Comparison of ENCODE assay signal across 8 mouse cellular contexts in the genomic region with DNA sequence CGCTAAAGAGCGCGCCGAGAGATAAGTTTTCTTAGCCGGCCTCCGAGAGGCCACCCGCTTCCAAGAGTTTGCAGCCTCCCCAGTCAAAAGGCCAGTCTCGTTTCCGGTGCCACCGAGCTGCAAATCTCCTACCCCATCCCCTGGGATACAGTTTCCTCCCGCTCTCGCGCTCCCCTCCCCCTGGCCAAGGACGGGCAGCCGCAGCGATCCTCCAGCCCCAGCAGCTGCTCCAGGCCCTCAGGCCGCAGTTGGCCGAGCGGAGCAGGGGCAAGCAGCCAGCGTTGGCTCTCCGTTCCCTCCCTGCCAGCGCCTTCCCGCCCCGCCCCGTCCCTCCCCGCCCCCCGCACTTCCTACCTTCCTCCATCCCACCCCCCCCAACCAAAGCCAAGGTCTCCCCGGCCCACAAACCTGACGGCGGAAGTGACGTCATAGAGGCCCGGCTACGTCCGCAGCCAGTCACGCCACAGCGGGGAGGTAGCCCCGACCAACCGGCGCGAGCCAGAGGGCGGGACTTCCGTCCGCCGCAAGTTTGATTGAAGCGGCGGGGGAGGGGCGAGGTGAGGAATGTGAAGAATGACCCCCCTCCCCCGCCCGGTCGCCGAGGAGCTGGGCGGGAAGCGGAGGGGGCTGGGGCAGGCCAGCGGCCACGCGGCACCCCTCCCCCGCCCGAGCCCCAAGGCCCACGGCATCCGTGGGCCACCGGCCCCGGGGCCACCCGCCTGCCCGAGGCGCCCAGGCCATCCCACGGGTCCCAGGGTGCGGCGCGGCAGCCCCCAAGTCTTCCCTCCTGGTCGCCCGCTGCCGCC. TPM values are rescaled to one million over a fixed set of nuclear protein-coding genes. Genes with fewer than 3 reads are reported as not detected.
DNase-seq lines count a peak whose midpoint lies in the region; ATAC-seq and TF ChIP-seq lines count a peak whose summit lies in the region.

No protein-coding gene starts in this region.

- 1% methylated on average over 64 of the region's 72 CpGs for WGBS in cerebellum, adult 2 months
- WGBS in forebrain, postnatal 0 days, result 1% methylated on average over 50 of the region's 72 CpGs
- under 1% methylated on average over 60 of the region's 72 CpGs for WGBS in lung, embryonic 15.5 days

- H3K27ac ChIP-seq in MEL (ENCODE audit: control insufficient read depth, low read depth, low read length), result peak overlapping the region; percentile 96
- H3K27ac ChIP-seq in cerebellum, adult 2 months (ENCODE audit: insufficient read depth, low read length), result peak overlapping the region; percentile 97
- H3K27ac ChIP-seq in forebrain, postnatal 0 days (ENCODE audit: low read depth, low read length), result peak overlapping the region; percentile 100
- peak overlapping the region; percentile 99 for H3K27ac ChIP-seq in lung, embryonic 15.5 days

- TF ChIP-seq POLR2A in MEL (IDR thresholded peaks at IDR 0.05; ENCODE audit: control insufficient read depth in 1 of 2, insufficient read depth in 1 of 2, low read depth in 1 of 2, low read length in 2 of 2, poor library complexity in 1 of 2), result peak in 1 of 2 experiments; percentile 31; a peak in 2 of 4 replicates
- no peak for TF ChIP-seq POLR2A in cerebellum, adult 2 months (IDR thresholded peaks at IDR 0.05; ENCODE audit: borderline replicate concordance, insufficient read depth, low read length)

- peak overlapping the region; percentile 86 to 91 for H3K4me3 ChIP-seq in MEL (ENCODE audit: control insufficient read depth in 1 of 2, insufficient read depth in 1 of 2, low read depth in 2 of 2, low read length in 2 of 2)
- H3K4me3 ChIP-seq in cerebellum, adult 2 months (replicated peaks; ENCODE audit: insufficient read depth, low read depth, low read length), result peak overlapping the region; percentile 91
- H3K4me3 ChIP-seq in forebrain, postnatal 0 days (ENCODE audit: low read depth, low read length), result peak overlapping the region; percentile 100
- H3K4me3 ChIP-seq in lung, embryonic 15.5 days, result peak overlapping the region; percentile 76

- H3K4me2 ChIP-seq in forebrain, postnatal 0 days (ENCODE audit: low read depth), result peak overlapping the region; percentile 72
- H3K4me2 ChIP-seq in lung, embryonic 15.5 days, result peak overlapping the region; percentile 67

- peak overlapping the region; percentile 99 for H3K9ac ChIP-seq in MEL (ENCODE audit: control insufficient read depth, low read depth, low read length, poor library complexity, severe bottlenecking)
- H3K9ac ChIP-seq in forebrain, postnatal 0 days, result peak overlapping the region; percentile 99
- H3K9ac ChIP-seq in lung, embryonic 15.5 days, result peak overlapping the region; percentile 97

- H3K9me3 ChIP-seq in MEL (replicated peaks; ENCODE audit: insufficient read depth, low read length), result no peaks in the 10 kb centered on the region
- H3K9me3 ChIP-seq in forebrain, postnatal 0 days (ENCODE audit: low read length), result no peaks in the 10 kb centered on the region
- no peaks in the 10 kb centered on the region for H3K9me3 ChIP-seq in lung, embryonic 15.5 days

- peak; percentile 82 for ATAC-seq in forebrain, postnatal 0 days
- peak; percentile 90 for ATAC-seq in lung, embryonic 15.5 days (ENCODE audit: borderline replicate concordance, extremely low read depth, low FRiP score, low TSS enrichment)

- H3K36me3 ChIP-seq in MEL (ENCODE audit: control insufficient read depth in 1 of 2, insufficient read depth in 2 of 2, low read length in 2 of 2), result peaks cover 0 to 52% of the 10 kb centered on the region in 2 experiments; a peak in 3 of 4 replicates
- H3K36me3 ChIP-seq in forebrain, postnatal 0 days (ENCODE audit: insufficient read depth), result no peaks in the 10 kb centered on the region
- no peaks in the 10 kb centered on the region for H3K36me3 ChIP-seq in lung, embryonic 15.5 days

- peak; percentile 99 for DNase-seq in MEL (ENCODE audit: low read depth, low spot score)
- DNase-seq in cerebellum, adult 2 months, result peak; percentile 97 to 99
- peak; percentile 99 for DNase-seq in forebrain, postnatal 0 days
- peak; percentile 99 for DNase-seq in heart, postnatal 4 days
- peak; percentile 94 to 95 for DNase-seq in layer of hippocampus, adult 8-10 months (ENCODE audit: low spot score in 2 of 2)
- peak; percentile 98 for DNase-seq in ovary, adult 18-20 months (ENCODE audit: low spot score)
- DNase-seq in thymus, postnatal 0 days (ENCODE audit: low spot score), result peak; percentile 99

- H3K79me2 ChIP-seq in MEL (ENCODE audit: control insufficient read depth, insufficient read depth, low read length, poor library complexity), result peaks cover 39% of the 10 kb centered on the region

- H3K4me1 ChIP-seq in MEL (ENCODE audit: control insufficient read depth in 1 of 2, insufficient read depth in 2 of 2, low read length in 2 of 2), result peaks cover 21 to 46% of the 10 kb centered on the region in 2 experiments
- peaks cover 3% of the 10 kb centered on the region; the same call in 1 of the 2 replicates for H3K4me1 ChIP-seq in cerebellum, adult 2 months (ENCODE audit: control insufficient read depth, insufficient read depth, low read length)
- peaks cover 4% of the 10 kb centered on the region; the same call in 1 of the 2 replicates for H3K4me1 ChIP-seq in forebrain, postnatal 0 days (ENCODE audit: insufficient read depth)
- H3K4me1 ChIP-seq in lung, embryonic 15.5 days, result peaks cover 35% of the 10 kb centered on the region

- no peak for TF ChIP-seq RAD21 in MEL (IDR thresholded peaks at IDR 0.05; ENCODE audit: low read depth, low read length)

- TF ChIP-seq EP300 in MEL (IDR thresholded peaks at IDR 0.05; ENCODE audit: low read depth in 1 of 2, low read length in 2 of 2), result peak in 1 of 2 experiments; percentile 45; a peak in 2 of 4 replicates

- no peaks in the 10 kb centered on the region for H3K27me3 ChIP-seq in MEL (ENCODE audit: control insufficient read depth in 1 of 2, insufficient read depth in 2 of 2, low read length in 2 of 2)
- no peaks in the 10 kb centered on the region for H3K27me3 ChIP-seq in cerebellum, adult 2 months (ENCODE audit: control insufficient read depth, insufficient read depth, low read length)
- H3K27me3 ChIP-seq in forebrain, postnatal 0 days (ENCODE audit: insufficient read depth, low read length), result no peaks in the 10 kb centered on the region
- H3K27me3 ChIP-seq in lung, embryonic 15.5 days, result no peaks in the 10 kb centered on the region

- no peak for TF ChIP-seq CTCF in MEL (IDR thresholded peaks at IDR 0.05 in 2 of 3, conservative IDR thresholded peaks at IDR 0.05 in 1 of 3; ENCODE audit: control insufficient read depth in 1 of 3, insufficient read depth in 1 of 3, low read depth in 2 of 3, low read length in 3 of 3, poor library complexity in 1 of 3, severe bottlenecking in 1 of 3)
- TF ChIP-seq CTCF in cerebellum, adult 2 months (IDR thresholded peaks at IDR 0.05; ENCODE audit: borderline replicate concordance, insufficient read depth, low read depth, low read length), result no peak
- TF ChIP-seq CTCF in forebrain, postnatal 0 days (IDR thresholded peaks at IDR 0.05; ENCODE audit: low read depth), result no peak

TF ChIP-seq in MEL, 35 proteins besides CTCF, POLR2A, EP300 and RAD21 (continues in another document):
- TF ChIP-seq MAZ (IDR thresholded peaks at IDR 0.05; ENCODE audit: low read depth, low read length) (peak; percentile 92), ZKSCAN1 (IDR thresholded peaks at IDR 0.05; ENCODE audit: low read depth, low read length) (no peak), ZMIZ1 (IDR thresholded peaks at IDR 0.05; ENCODE audit: low read depth, low read length) (no peak), POLR2AphosphoS2 (IDR thresholded peaks at IDR 0.05; ENCODE audit: low read length) (peak; percentile 83), CHD2 (IDR thresholded peaks at IDR 0.05; ENCODE audit: low read length) (peak; percentile 87), NRF1 (IDR thresholded peaks at IDR 0.05; ENCODE audit: insufficient read depth, low read depth, low read length, poor library complexity, severe bottlenecking) (no peak), KAT2A (conservative IDR thresholded peaks at IDR 0.05; ENCODE audit: low read depth, low read length) (peak; percentile 65; the same call in 1 of the 2 replicates), ELF1 (IDR thresholded peaks at IDR 0.05; ENCODE audit: low read depth, low read length) (0 out of 2 replicates have a peak, but pooled peaks have one; percentile 31), NELFE (IDR thresholded peaks at IDR 0.05; ENCODE audit: low read depth, low read length) (no peak; the same call in 1 of the 2 replicates), TAL1 (IDR thresholded peaks at IDR 0.05; ENCODE audit: low read length) (no peak), JUND (IDR thresholded peaks at IDR 0.05; ENCODE audit: low read depth, low read length) (no peak), HCFC1 (IDR thresholded peaks at IDR 0.05; ENCODE audit: low read depth, low read length) (peak; percentile 83), GABPA (IDR thresholded peaks at IDR 0.05; ENCODE audit: low read depth, low read length) (no peak), MEF2A (IDR thresholded peaks at IDR 0.05; ENCODE audit: extremely low read depth, insufficient replicate concordance, low read depth, low read length, poor library complexity, severe bottlenecking) (no peak)

RNA-seq across cellular contexts. Expression of gene A830005F24Rik, which starts 32.3 kb away (rescaled TPM):
- total RNA-seq in MEL (2012; rRNA removed), result 0.42 and 0.73 TPM in 2 replicates
- polyA plus RNA-seq in MEL (2012; ENCODE audit: insufficient read depth in 1 of 2, insufficient read length in 2 of 2, low read depth in 1 of 2, low replicate concordance in 2 of 2, missing spikeins in 1 of 2), result under 1 TPM in 1 of 2 experiments, not detected in 1; 0.70 TPM
- polyA plus RNA-seq in cerebellum, adult 2 months (2012; rRNA removed), result 1.6 and 1.9 TPM in 2 replicates
- 0.67 and 0.85 TPM in 2 replicates for total RNA-seq in forebrain, postnatal 0 days (2014; rRNA removed)
- 0.93 and 2.6 TPM in 2 replicates for polyA plus RNA-seq in forebrain, postnatal 0 days (2015; fragmentation: Nextera tagmentation; extraction: Ambion mirVana)
- not detected for total RNA-seq in heart, postnatal 4 days (2021)
- total RNA-seq in layer of hippocampus, adult 8-10 months (2022), result 1 to 10 TPM; 1.2 to 3.4 (median 2.1) TPM
- polyA plus RNA-seq in lung, embryonic 15.5 days (2015; fragmentation: Nextera tagmentation; extraction: Ambion mirVana), result 0.79 and 1.1 TPM in 2 replicates
- polyA plus RNA-seq in thymus, postnatal 0 days (2015; fragmentation: Nextera tagmentation; extraction: Ambion mirVana), result 1.4 and 1.7 TPM in 2 replicates

RNA-seq across cellular contexts. Expression of gene Zfp169, which starts 32.4 kb away (rescaled TPM):
- 5.9 and 6.5 TPM in 2 replicates for total RNA-seq in MEL (2012; rRNA removed)
- polyA plus RNA-seq in MEL (2012; ENCODE audit: insufficient read depth in 1 of 2, insufficient read length in 2 of 2, low read depth in 1 of 2, low replicate concordance in 2 of 2, missing spikeins in 1 of 2), result 1 to 10 TPM in 1 of 2 experiments, not detected in 1; 3.6 TPM
- 15.2 and 15.5 TPM in 2 replicates for polyA plus RNA-seq in cerebellum, adult 2 months (2012; rRNA removed)
- 17.0 and 36.6 TPM in 2 replicates for total RNA-seq in forebrain, postnatal 0 days (2014; rRNA removed)
- polyA plus RNA-seq in forebrain, postnatal 0 days (2015; fragmentation: Nextera tagmentation; extraction: Ambion mirVana), result 2.7 and 4.0 TPM in 2 replicates
- 1 to 10 TPM; 5.8 to 6.2 TPM for total RNA-seq in heart, postnatal 4 days (2021)
- total RNA-seq in layer of hippocampus, adult 8-10 months (2022), result 10 to 100 TPM; 21.4 to 27.6 (median 23.2) TPM
- 3.6 and 3.7 TPM in 2 replicates for polyA plus RNA-seq in lung, embryonic 15.5 days (2015; fragmentation: Nextera tagmentation; extraction: Ambion mirVana)
- polyA plus RNA-seq in thymus, postnatal 0 days (2015; fragmentation: Nextera tagmentation; extraction: Ambion mirVana), result 3.6 and 4.2 TPM in 2 replicates

Comparison
In these comparisons a context has a peak if more than half of its experiments do, and no peak if none do; other contexts are left out.
1. Peak in every context shown above with its lines: DNase-seq, ATAC-seq, H3K4me3 ChIP-seq and H3K27ac ChIP-seq.